Mouse (Mus musculus) retina, postnatal 1 day (tissue): ENCODE results near the gene Rab24.

Source experiments
- DNase-seq: peaks from one replicate; pipeline ENCODE4 v3.0.0-alpha.2; 2012

Gene Rab24

GRCm38 (mm10) chr13:55328171-55328570 is 6.4 kb upstream of the Rab24 start:
- DNase-seq: no peak

- peak; percentile 92 for DNase-seq
These were observed 5.9 kb upstream of the Rab24 start for GRCm38 (mm10) chr13:55327633-55328032.

GRCm38 (mm10) chr13:55327169-55327568 is 5.4 kb upstream of the Rab24 start:
- DNase-seq: peak; percentile 42

- no peak for DNase-seq
These were observed 3.9 kb upstream of the Rab24 start for GRCm38 (mm10) chr13:55325596-55325995.

GRCm38 (mm10) chr13:55322130-55322825 is 532 bp upstream of the Rab24 start:
- DNase-seq: peak; percentile 62

GRCm38 (mm10) chr13:55319931-55320533 is 1.7 kb downstream of the Rab24 start, which contains the start of gene Prelid1:
Prelid1 (plus strand) TSS chr13:55320500.
- DNase-seq: no peak

GRCm38 (mm10) chr13:55318351-55318750 is 3.4 kb downstream of the Rab24 start:
- no peak for DNase-seq

GRCm38 (mm10) chr13:55314891-55315412 is 6.8 kb downstream of the Rab24 start:
- DNase-seq: no peak

GRCm38 (mm10) chr13:55313051-55313450 is 8.7 kb downstream of the Rab24 start:
- no peak for DNase-seq

GRCm38 (mm10) chr13:55312028-55312630 is 9.6 kb downstream of the Rab24 start:
- no peak for DNase-seq

GRCm38 (mm10) chr13:55300913-55301312 is 20.8 kb downstream of the Rab24 start:
- no peak for DNase-seq

GRCm38 (mm10) chr13:55296760-55297159 is 25.0 kb downstream of the Rab24 start:
- no peak for DNase-seq

GRCm38 (mm10) chr13:55288854-55289253 is 32.9 kb downstream of the Rab24 start:
- peak; percentile 4 for DNase-seq

- no peak for DNase-seq
These were observed 44.1 kb downstream of the Rab24 start for GRCm38 (mm10) chr13:55277646-55278045.

GRCm38 (mm10) chr13:55277203-55277602 is 44.5 kb downstream of the Rab24 start:
- DNase-seq: peak; percentile 2
